Mouse (Mus musculus) erythroblast, embryonic 14.5 days (primary cell): ENCODE data around the gene Zgrf1. TPM values are rescaled to one million over a fixed set of nuclear protein-coding genes. Genes with fewer than 3 reads are reported as not detected.

Experiments
- H3K27me3 ChIP-seq: 2 replicates; pipeline ENCODE4 v1.6.1; 2012; ENCODE audit warnings: inconsistent platforms; ENCODE audit not compliant: control insufficient read depth
- H3K36me3 ChIP-seq: 2 replicates; pipeline ENCODE4 v1.6.1; 2012; ENCODE audit warnings: mild to moderate bottlenecking, inconsistent platforms; ENCODE audit not compliant: control insufficient read depth
- H3K4me1 ChIP-seq: 2 replicates; pipeline ENCODE4 v1.6.1; 2012; ENCODE audit warnings: inconsistent platforms; ENCODE audit not compliant: control insufficient read depth
- H3K4me3 ChIP-seq: replicated peaks from 2 replicates; pipeline ENCODE3; 2012; ENCODE audit warnings: moderate library complexity, mild to moderate bottlenecking, inconsistent platforms
- H3K9me3 ChIP-seq: 2 replicates; pipeline ENCODE4 v1.6.1; 2012; ENCODE audit warnings: low read length, inconsistent platforms, mixed read lengths; ENCODE audit not compliant: control insufficient read depth
- GATA1 ChIP-seq: IDR thresholded peaks from 2 replicates; pipeline ENCODE4 v1.6.1; 2012; ENCODE audit warnings: low read length, inconsistent platforms, mixed read lengths
- TAL1 ChIP-seq: IDR thresholded peaks from 3 replicates; pipeline ENCODE4 v1.6.1; 2012; ENCODE audit warnings: low read length, inconsistent platforms, mixed read lengths
- polyA plus RNA-seq: library from polyadenylated mRNA; stranded (reverse); fragments of >175 nt; gene quantifications from 2 replicates; pipeline ENCODE4 v1.2.3, GENCODE M21; 2012

Gene Zgrf1
- polyA plus RNA-seq, 1 experiment: 0.10 TPM

GRCm38 (mm10) chr3:127646156-127646825 is 93.0 kb downstream of the Zgrf1 start:
- H3K27me3 ChIP-seq: peaks cover 52% of the 10 kb centered on the region
- no peak overlapping the region for H3K4me3 ChIP-seq

GRCm38 (mm10) chr3:127651742-127652653 is 98.7 kb downstream of the Zgrf1 start:
- TF ChIP-seq GATA1 (no peak), TAL1 (no peak)
- peaks cover 1% of the 10 kb centered on the region; the same call in 1 of the 2 replicates for H3K27me3 ChIP-seq
- H3K36me3 ChIP-seq: no peaks in the 10 kb centered on the region
- no peaks in the 10 kb centered on the region for H3K9me3 ChIP-seq
- H3K4me1 ChIP-seq: no peaks in the 10 kb centered on the region
- no peak overlapping the region for H3K4me3 ChIP-seq

More at GRCm38 (mm10) chr3:127646156-127646825, 93.0 kb downstream of the Zgrf1 start:
- H3K4me1 ChIP-seq: no peaks in the 10 kb centered on the region
- H3K36me3 ChIP-seq: no peaks in the 10 kb centered on the region
- H3K9me3 ChIP-seq: no peaks in the 10 kb centered on the region
- TF ChIP-seq GATA1: no peak
- no peak for TF ChIP-seq TAL1

GRCm38 (mm10) chr3:127660712-127661111 is 107.4 kb downstream of the Zgrf1 start:
- Histone ChIP-seq H3K27me3 (no peaks in the 10 kb centered on the region), H3K4me3 (no peak overlapping the region), H3K9me3 (no peaks in the 10 kb centered on the region), H3K36me3 (no peaks in the 10 kb centered on the region), H3K4me1 (no peaks in the 10 kb centered on the region)
- TF ChIP-seq TAL1 (no peak), GATA1 (no peak)

GRCm38 (mm10) chr3:127661646-127662531 is 108.6 kb downstream of the Zgrf1 start:
- Histone ChIP-seq H3K36me3 (no peaks in the 10 kb centered on the region), H3K4me3 (no peak overlapping the region), H3K27me3 (no peaks in the 10 kb centered on the region), H3K9me3 (no peaks in the 10 kb centered on the region), H3K4me1 (no peaks in the 10 kb centered on the region)
- TF ChIP-seq GATA1: no peak
- TF ChIP-seq TAL1: no peak

Other genes with a start within 250 kb of the Zgrf1 start
- 0.07 and 0.29 TPM in 2 replicates for gene Ank2, start 54.1 kb upstream of the Zgrf1 start, polyA plus RNA-seq
- gene Larp7, start 140 bp upstream of the Zgrf1 start, polyA plus RNA-seq: 7.2 TPM in 2 replicates
- gene Neurog2, start 79.6 kb downstream of the Zgrf1 start, polyA plus RNA-seq: not detected in 2 replicates
- not detected in 2 replicates for gene Alpk1, start 227.0 kb downstream of the Zgrf1 start, polyA plus RNA-seq
- gene Tifa, start 236.3 kb downstream of the Zgrf1 start, polyA plus RNA-seq: 7.4 and 7.6 TPM in 2 replicates